Mouse (Mus musculus): ENCODE measurements around the gene Prrg2. TPM values are rescaled to one million over a fixed set of nuclear protein-coding genes. Genes with fewer than 3 reads are reported as not detected.

Gene Prrg2
- polyA plus RNA-seq, 1 experiment from 2014 or later = 20.5 TPM

DNA sequence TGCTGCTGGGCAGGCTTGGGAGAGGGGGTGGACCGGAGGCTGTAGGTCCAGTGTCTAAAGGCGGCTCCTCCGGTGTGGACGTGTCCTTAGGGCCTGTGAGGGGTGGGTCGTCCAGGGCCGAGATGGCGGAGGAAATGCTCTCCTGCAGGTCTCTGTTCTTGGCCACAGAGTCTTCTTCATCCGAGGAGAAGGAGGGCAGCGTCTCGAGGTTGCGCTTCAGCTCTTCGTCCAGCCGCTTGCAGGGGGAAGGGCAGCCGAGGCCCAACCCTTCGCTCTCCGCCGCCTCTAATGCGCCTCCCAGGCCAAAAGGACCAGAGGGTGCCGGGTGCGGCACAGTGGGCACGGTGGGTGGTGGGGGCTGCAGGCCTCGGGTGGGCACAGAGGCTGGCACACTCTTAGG lies 16.7 kb downstream of the Prrg2 start:
- no peak overlapping the region for H3K4me2 ChIP-seq
- 0 out of 2 replicates have a peak, but pooled peaks cover 2% of the 10 kb centered on the region for H3K4me1 ChIP-seq
- H3K4me3 ChIP-seq (replicated peaks) = no peak overlapping the region
- WGBS = 90% methylated on average over 22 of the region's 22 CpGs
- H3K36me3 ChIP-seq = peaks cover 79% of the 10 kb centered on the region
- H3K27me3 ChIP-seq (replicated peaks) = no peaks in the 10 kb centered on the region
- no peak overlapping the region for H3K27ac ChIP-seq
- H3K9ac ChIP-seq = no peak overlapping the region
- ATAC-seq (ENCODE audit: insufficient read depth, low FRiP score, low read depth) = no peak
- no peaks in the 10 kb centered on the region for H3K9me3 ChIP-seq

DNA sequence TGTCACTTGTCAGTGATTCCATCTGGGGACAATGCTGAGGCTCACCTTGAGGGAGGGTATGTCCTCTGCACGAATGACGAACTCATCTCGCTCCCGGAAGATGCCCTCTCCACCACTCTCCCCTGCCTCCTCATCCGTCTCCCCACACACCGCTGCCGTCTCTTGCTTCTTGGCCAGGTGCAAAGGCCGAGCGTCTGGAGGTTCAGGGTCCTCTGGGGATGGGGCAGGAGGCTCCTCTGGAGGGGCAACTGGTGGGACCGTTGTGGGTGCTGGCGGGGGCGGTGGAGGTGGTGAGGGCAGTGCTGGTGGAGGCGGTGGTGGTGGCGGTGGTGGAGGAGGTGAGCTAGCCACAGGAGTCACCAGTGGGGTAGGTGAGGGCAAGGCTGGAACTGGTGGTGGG lies 19.2 kb downstream of the Prrg2 start:
- Histone ChIP-seq H3K4me2 (no peak overlapping the region), H3K9ac (no peak overlapping the region), H3K9me3 (no peaks in the 10 kb centered on the region), H3K27ac (no peak overlapping the region), H3K4me3 (replicated peaks) (no peak overlapping the region), H3K36me3 (peaks cover 72% of the 10 kb centered on the region), H3K27me3 (replicated peaks) (no peaks in the 10 kb centered on the region), H3K4me1 (no peaks in the 10 kb centered on the region)
- ATAC-seq (ENCODE audit: insufficient read depth, low FRiP score, low read depth) = no peak
- 93% methylated on average over 14 of the region's 14 CpGs for WGBS

DNA sequence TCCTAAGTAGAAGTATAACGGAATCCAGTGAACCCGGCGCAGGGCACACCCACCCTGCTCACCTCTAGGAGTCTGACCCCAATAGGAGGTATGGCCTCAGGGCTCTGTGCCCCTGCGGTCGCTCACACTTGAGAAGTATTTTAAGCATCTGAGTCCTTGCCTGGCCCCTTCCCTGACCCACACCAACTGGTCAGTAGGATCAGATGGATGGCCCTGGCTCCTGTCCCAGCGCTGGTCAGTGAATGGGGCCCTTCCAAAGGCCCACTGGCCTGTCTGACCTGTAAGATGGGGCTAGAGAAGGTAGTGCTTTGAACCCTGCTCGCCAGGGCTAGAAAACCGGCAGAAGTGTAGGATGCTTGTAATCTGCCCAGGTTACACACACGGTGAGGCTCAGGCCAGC lies 21.6 kb downstream of the Prrg2 start:
- Histone ChIP-seq H3K4me3 (replicated peaks) (no peak overlapping the region), H3K36me3 (peaks cover 62% of the 10 kb centered on the region)

DNA sequence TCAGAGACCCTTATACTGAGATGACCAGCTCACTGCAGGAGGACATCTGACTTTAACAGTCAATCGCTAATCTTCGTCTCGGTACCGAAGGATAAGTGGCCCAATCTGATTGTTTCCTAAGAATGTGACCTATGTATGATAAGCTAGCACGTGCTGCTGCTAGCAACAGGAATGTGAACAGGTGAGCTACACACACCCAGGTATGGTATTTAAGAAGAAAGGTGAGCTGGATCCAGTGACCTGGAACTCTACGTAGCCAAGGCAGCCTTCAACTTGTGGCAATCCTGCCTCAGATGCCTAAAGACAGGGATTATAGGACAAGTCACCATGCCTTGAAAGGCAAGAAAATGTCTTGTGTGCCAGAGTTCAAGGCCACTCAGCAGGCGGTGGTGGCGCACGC lies 24.1 kb downstream of the Prrg2 start:
- Histone ChIP-seq H3K4me2 (no peak overlapping the region), H3K36me3 (peaks cover 66% of the 10 kb centered on the region), H3K4me3 (replicated peaks) (no peak overlapping the region), H3K27ac (no peak overlapping the region), H3K27me3 (replicated peaks) (no peaks in the 10 kb centered on the region), H3K9ac (no peak overlapping the region), H3K9me3 (no peaks in the 10 kb centered on the region), H3K4me1 (no peaks in the 10 kb centered on the region)
- no peak for ATAC-seq (ENCODE audit: insufficient read depth, low FRiP score, low read depth)
- WGBS = 89% methylated on average over 9 of the region's 9 CpGs

More for the DNA sequence above, 21.6 kb downstream of the Prrg2 start:
- H3K9me3 ChIP-seq = no peaks in the 10 kb centered on the region
- no peak overlapping the region for H3K4me2 ChIP-seq
- ATAC-seq (ENCODE audit: insufficient read depth, low FRiP score, low read depth) = no peak
- H3K27ac ChIP-seq = no peak overlapping the region
- no peak overlapping the region for H3K9ac ChIP-seq
- WGBS = 91% methylated on average over 9 of the region's 9 CpGs
- no peaks in the 10 kb centered on the region for H3K27me3 ChIP-seq (replicated peaks)
- no peaks in the 10 kb centered on the region for H3K4me1 ChIP-seq

DNA sequence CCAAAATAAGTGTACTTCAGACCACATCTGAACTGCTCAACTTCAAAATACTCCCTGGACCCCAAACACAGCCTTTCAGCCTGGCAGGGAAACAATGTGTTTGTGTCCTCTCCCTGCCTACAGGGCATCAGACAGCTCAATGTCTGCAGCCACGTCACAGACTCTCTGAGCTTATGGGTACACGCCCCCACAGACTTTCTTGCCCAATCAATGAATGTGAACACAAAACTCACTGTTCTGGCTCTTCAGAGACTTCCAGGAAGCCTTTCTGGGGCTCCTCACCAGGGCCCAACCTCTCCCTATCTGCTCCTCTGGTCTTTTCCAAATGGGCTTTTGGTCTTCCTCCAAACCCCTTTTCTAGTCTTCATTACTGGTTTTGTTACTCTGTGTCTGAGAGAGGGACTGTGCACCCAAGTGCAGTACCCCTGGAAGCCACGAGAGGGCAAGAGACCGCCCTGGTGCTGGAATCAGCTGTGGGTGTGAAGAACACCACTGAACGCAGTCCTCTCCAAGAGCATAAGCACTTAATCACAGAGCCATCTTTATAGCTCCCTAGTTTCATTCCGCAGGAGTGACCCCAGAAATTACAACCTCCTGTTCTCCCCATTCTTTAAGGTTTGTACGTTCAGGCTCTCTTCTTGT lies 24.6 kb downstream of the Prrg2 start:
- Histone ChIP-seq H3K4me1 (no peaks in the 10 kb centered on the region), H3K27me3 (replicated peaks) (no peaks in the 10 kb centered on the region), H3K4me3 (replicated peaks) (no peak overlapping the region), H3K9ac (no peak overlapping the region), H3K36me3 (peaks cover 65% of the 10 kb centered on the region), H3K9me3 (no peaks in the 10 kb centered on the region), H3K27ac (no peak overlapping the region), H3K4me2 (no peak overlapping the region)
- no peak for ATAC-seq (ENCODE audit: insufficient read depth, low FRiP score, low read depth)
- WGBS = 66% methylated on average over 7 of the region's 7 CpGs

DNA sequence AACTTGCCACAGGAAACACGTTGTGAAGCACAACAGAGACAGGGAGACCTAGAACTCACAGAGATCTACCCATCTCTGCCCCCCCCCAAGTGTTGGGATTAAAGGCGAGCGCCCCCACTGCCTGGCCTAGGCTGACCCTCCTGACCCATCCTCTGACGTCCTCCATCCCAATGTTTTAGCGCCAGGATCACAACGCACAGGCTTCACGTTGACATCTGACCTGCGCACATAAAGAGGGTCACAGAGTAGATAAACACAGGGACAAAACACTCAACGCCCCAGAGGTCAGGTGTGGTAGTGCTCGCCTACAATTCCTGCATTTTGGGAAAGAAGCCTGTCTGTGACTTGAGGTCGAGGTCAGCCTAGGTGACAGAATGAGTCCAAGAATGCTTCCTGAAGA lies 25.8 kb downstream of the Prrg2 start:
- H3K4me1 ChIP-seq = no peaks in the 10 kb centered on the region
- no peak overlapping the region for H3K4me2 ChIP-seq
- no peak for ATAC-seq (ENCODE audit: insufficient read depth, low FRiP score, low read depth)
- no peaks in the 10 kb centered on the region for H3K9me3 ChIP-seq
- H3K36me3 ChIP-seq = peaks cover 70% of the 10 kb centered on the region
- H3K27me3 ChIP-seq (replicated peaks) = no peaks in the 10 kb centered on the region
- WGBS = 81% methylated on average over 11 of the region's 11 CpGs
- H3K4me3 ChIP-seq (replicated peaks) = no peak overlapping the region
- H3K27ac ChIP-seq = no peak overlapping the region
- no peak overlapping the region for H3K9ac ChIP-seq

DNA sequence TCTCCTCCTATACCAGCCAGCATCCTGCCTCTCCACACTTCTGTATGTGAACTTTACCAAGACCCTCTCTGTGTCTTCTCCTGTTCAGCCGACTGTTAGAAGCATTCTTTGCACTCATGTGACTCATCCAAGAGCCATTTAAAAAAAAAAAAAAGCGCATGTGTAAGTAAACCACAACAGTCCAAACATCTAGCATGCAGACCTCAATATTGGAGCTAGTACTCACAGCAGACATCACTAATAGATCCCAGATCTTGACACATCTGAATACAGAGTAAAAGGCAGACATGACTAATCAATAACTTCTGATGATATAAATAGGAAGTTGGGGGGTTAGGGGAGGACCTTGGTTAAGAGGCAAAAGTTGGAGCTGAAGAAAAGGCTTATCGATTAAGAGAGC lies 26.8 kb downstream of the Prrg2 start:
- no peak overlapping the region for H3K4me2 ChIP-seq
- peaks cover 75% of the 10 kb centered on the region for H3K36me3 ChIP-seq
- no peak for ATAC-seq (ENCODE audit: insufficient read depth, low FRiP score, low read depth)
- no peak overlapping the region for H3K27ac ChIP-seq
- H3K9ac ChIP-seq = no peak overlapping the region
- H3K4me1 ChIP-seq = no peaks in the 10 kb centered on the region
- 80% methylated on average over 3 of the region's 3 CpGs for WGBS
- H3K4me3 ChIP-seq (replicated peaks) = no peak overlapping the region
- H3K9me3 ChIP-seq = no peaks in the 10 kb centered on the region
- no peaks in the 10 kb centered on the region for H3K27me3 ChIP-seq (replicated peaks)

DNA sequence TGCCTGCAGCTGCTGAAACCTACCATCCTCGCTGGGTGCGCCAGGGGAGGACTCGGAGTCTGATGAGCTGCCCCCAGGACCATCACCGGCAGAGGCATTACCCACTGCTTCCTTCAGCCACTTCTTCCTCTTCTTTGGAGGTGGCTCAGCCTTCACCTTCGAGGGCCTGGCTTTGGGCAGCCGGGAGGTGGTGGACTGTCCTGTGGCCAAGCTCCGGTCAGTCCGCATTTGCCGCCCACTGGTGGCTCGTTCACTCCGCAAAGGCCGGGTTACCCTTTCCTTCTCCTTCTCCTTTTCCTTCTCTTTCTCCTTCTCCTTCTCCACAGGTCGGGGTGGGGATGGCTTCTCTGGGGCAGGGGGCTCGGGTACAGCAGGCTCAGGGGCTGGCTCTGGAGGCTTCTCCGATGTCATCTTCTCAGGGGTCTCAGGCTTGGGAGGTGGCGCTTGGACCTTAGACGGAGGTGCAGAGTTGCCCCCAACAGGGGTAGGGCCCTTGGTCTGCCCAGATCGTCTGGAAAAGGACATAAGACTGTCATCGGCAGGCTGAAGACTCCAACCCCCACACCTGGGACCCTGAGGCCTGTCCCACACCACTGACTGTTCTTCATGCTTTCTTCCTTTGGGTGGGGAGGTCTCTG lies 28.6 kb downstream of the Prrg2 start:
- no peak for ATAC-seq (ENCODE audit: insufficient read depth, low FRiP score, low read depth)
- no peak overlapping the region for H3K4me3 ChIP-seq (replicated peaks)
- H3K4me2 ChIP-seq = no peak overlapping the region
- H3K27me3 ChIP-seq (replicated peaks) = no peaks in the 10 kb centered on the region
- H3K27ac ChIP-seq = no peak overlapping the region
- no peaks in the 10 kb centered on the region for H3K9me3 ChIP-seq
- peaks cover 83% of the 10 kb centered on the region for H3K36me3 ChIP-seq
- no peaks in the 10 kb centered on the region for H3K4me1 ChIP-seq
- no peak overlapping the region for H3K9ac ChIP-seq
- WGBS = 94% methylated on average over 19 of the region's 19 CpGs

DNA sequence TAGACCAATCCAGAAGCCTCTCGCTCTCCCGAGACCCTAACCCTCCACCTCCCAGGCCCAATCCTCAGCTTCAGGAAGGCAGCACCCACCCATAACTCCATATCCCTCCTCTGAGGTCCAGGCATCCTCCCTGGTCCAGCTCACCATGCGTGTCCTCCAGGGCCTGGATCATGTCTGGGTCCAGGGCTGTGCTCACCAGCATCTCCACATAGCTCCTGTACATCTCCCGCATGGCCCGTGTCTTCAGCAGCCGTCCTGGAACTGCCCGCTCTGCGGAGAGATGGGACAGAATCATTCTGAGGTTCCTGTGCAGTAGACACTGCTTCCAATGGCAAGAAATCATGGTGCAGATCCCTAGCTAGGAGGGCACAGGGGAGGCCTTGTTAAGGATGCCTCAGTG lies 31.6 kb downstream of the Prrg2 start:
- H3K4me3 ChIP-seq (replicated peaks) = no peak overlapping the region
- no peaks in the 10 kb centered on the region for H3K4me1 ChIP-seq
- H3K4me2 ChIP-seq = no peak overlapping the region
- 94% methylated on average over 8 of the region's 8 CpGs for WGBS
- no peak overlapping the region for H3K27ac ChIP-seq
- peaks cover 83% of the 10 kb centered on the region for H3K36me3 ChIP-seq
- ATAC-seq (ENCODE audit: insufficient read depth, low FRiP score, low read depth) = no peak
- H3K9me3 ChIP-seq = no peaks in the 10 kb centered on the region
- no peak overlapping the region for H3K9ac ChIP-seq
- no peaks in the 10 kb centered on the region for H3K27me3 ChIP-seq (replicated peaks)

DNA sequence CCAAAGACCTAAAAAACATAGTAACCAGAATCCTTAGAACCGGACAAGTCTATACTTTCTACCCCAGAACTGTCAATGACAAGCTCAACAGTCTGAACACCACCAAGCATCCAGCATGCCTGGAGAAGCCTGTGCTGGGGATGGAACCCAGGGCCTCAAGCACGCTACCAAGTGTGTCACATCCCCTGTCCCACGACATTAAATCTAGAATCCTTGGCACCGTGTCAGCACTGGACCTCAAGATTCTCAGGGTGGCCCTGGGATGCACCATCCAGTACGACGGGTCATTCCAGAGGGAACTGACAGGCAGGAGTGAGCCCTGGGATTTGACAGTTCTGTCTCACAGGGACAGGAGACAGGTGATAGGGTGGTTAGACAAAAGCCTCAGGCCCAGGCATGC lies 32.5 kb downstream of the Prrg2 start:
- H3K27me3 ChIP-seq (replicated peaks) = no peaks in the 10 kb centered on the region
- peaks cover under 1% of the 10 kb centered on the region; the same call in 1 of the 2 replicates for H3K4me1 ChIP-seq
- peaks cover 74% of the 10 kb centered on the region for H3K36me3 ChIP-seq
- H3K4me3 ChIP-seq (replicated peaks) = no peak overlapping the region
- no peak overlapping the region for H3K4me2 ChIP-seq
- H3K9ac ChIP-seq = no peak overlapping the region
- no peak overlapping the region for H3K27ac ChIP-seq
- ATAC-seq (ENCODE audit: insufficient read depth, low FRiP score, low read depth) = no peak
- 92% methylated on average over 6 of the region's 6 CpGs for WGBS
- no peaks in the 10 kb centered on the region for H3K9me3 ChIP-seq

DNA sequence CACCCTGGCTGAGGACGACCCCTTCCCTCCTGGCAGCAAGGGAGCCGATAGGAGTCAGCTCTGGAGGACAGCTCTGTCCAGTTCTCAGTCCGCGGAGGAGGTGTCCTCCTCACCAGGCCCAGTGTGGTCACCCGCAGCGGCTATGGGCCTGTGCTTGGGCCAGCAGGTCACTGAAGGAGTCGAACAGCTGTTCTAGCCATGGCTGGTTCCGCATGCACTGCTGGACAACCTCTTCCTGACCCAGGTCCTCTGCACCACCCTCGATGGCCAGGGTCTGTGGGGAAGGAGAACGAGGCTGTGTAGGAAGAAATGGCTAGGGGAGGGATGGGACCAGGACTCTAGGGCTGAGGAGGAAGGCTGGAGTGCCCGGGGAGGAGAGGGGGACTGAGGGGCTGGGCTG lies 34.1 kb downstream of the Prrg2 start:
- H3K27me3 ChIP-seq (replicated peaks) = no peaks in the 10 kb centered on the region
- H3K4me1 ChIP-seq = peaks cover 5% of the 10 kb centered on the region; the same call in 1 of the 2 replicates
- no peak overlapping the region for H3K4me3 ChIP-seq (replicated peaks)
- ATAC-seq (ENCODE audit: insufficient read depth, low FRiP score, low read depth) = no peak
- WGBS = 86% methylated on average over 11 of the region's 11 CpGs
- no peak overlapping the region for H3K9ac ChIP-seq
- no peaks in the 10 kb centered on the region for H3K9me3 ChIP-seq
- no peak overlapping the region for H3K27ac ChIP-seq
- H3K36me3 ChIP-seq = peaks cover 58% of the 10 kb centered on the region
- H3K4me2 ChIP-seq = no peak overlapping the region

DNA sequence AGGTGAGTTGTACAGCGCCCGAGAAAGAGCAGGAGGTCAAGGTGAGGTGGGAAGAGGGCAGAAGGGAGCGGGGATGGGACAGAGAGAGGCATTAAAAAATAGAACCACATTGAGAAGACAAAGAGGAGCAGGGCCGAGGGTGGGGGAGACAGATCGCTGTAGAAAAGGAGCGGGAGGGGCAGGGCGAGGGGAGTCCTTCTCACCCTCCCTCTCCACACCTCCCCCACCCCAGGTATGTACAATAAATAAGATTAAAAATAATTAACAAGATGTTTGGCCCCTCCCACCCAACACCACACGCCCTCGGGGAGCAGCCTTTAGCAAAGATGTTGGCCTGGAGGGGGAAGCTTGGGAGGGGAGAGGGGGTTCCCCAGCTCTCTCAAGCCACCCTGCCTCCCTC lies 34.7 kb downstream of the Prrg2 start:
- peaks cover 54% of the 10 kb centered on the region for H3K36me3 ChIP-seq
- ATAC-seq (ENCODE audit: insufficient read depth, low FRiP score, low read depth) = no peak
- no peak overlapping the region for H3K27ac ChIP-seq
- WGBS = 82% methylated on average over 9 of the region's 9 CpGs
- H3K27me3 ChIP-seq (replicated peaks) = no peaks in the 10 kb centered on the region
- peaks cover 5% of the 10 kb centered on the region; the same call in 1 of the 2 replicates for H3K4me1 ChIP-seq
- H3K9me3 ChIP-seq = no peaks in the 10 kb centered on the region
- H3K4me3 ChIP-seq (replicated peaks) = no peak overlapping the region
- H3K4me2 ChIP-seq = no peak overlapping the region
- H3K9ac ChIP-seq = no peak overlapping the region
